Mouse (Mus musculus) C2C12 (cell line): Measurements from ENCODE around the gene Chd3.

Experiments
- CEBPB ChIP-seq: IDR thresholded peaks from one replicate; pipeline ENCODE4 v1.6.1; 2011; ENCODE audit warnings: low read depth, mild to moderate bottlenecking, control low read depth, moderate library complexity
- CTCF ChIP-seq: IDR thresholded peaks from one replicate; pipeline ENCODE4 v1.5.1; 2011; ENCODE audit not compliant: control insufficient read depth, insufficient read depth, insufficient read length
- MAX ChIP-seq: IDR thresholded peaks from one replicate; pipeline ENCODE4 v1.6.1; 2011; ENCODE audit warnings: mild to moderate bottlenecking, control low read depth
- MYOG ChIP-seq: IDR thresholded peaks from one replicate; pipeline ENCODE4 v1.6.1; 2011; ENCODE audit not compliant: control insufficient read depth, insufficient read length; ENCODE audit errors: extremely low read depth
- USF1 ChIP-seq: IDR thresholded peaks from one replicate; pipeline ENCODE4 v1.6.1; 2011; ENCODE audit warnings: low read depth, mild to moderate bottlenecking, control low read depth, moderate library complexity

DNA sequence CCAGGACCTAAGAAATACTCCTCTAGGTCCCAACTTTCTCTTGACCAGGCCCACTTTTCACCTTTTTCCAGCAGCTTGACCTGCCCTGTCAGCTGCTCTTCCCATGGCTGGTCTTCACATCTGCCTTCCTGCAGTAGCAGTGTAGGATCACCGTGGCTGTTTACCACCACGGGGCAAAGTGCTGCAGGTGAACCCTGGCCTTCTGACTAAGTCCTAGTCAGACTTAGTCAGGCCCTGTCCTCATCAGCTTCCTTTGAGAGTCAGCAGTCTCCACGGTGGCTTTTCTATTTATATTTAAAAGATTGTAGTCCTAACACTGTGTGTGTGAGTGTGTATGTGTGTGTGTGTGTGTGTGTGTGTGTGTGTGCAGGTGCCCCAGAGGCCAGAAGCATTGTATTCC is 8.6 kb upstream of the Chd3 start:
- TF ChIP-seq MAX (no peak), CTCF (no peak), USF1 (no peak), CEBPB (no peak), MYOG (no peak)
